Mouse (Mus musculus) small intestine, adult 2 months (tissue): Measurements from ENCODE around the gene Vipr2.

Source experiments
- CTCF ChIP-seq: fragments of 200-500 bp; IDR thresholded peaks from 2 replicates; pipeline ENCODE4 v1.5.1; 2012; ENCODE audit warnings: low read depth, mild to moderate bottlenecking, control low read depth, inconsistent platforms, low read length, moderate library complexity, mixed read lengths; ENCODE audit not compliant: insufficient replicate concordance, insufficient read length; ENCODE audit errors: extremely low read depth
- POLR2A ChIP-seq: fragments of 200-500 bp; IDR thresholded peaks from 2 replicates; pipeline ENCODE4 v1.6.1; 2012; ENCODE audit warnings: low read depth, mild to moderate bottlenecking, control low read depth, inconsistent platforms, low read length, moderate library complexity

GRCm38 (mm10) chr12:116169666-116170065 lies 92.1 kb downstream of the Vipr2 start:
- TF ChIP-seq CTCF (no peak), POLR2A (no peak)
